Mouse (Mus musculus) thymus, postnatal 10 days (tissue): ENCODE measurements around the gene Crtac1.

Experiments
- DNase-seq, 2 experiments: peaks; one replicate each; pipeline ENCODE4 v3.0.0; 2021; ENCODE audit warnings: low spot score in 2 of 2

The Crtac1 gene

DNA sequence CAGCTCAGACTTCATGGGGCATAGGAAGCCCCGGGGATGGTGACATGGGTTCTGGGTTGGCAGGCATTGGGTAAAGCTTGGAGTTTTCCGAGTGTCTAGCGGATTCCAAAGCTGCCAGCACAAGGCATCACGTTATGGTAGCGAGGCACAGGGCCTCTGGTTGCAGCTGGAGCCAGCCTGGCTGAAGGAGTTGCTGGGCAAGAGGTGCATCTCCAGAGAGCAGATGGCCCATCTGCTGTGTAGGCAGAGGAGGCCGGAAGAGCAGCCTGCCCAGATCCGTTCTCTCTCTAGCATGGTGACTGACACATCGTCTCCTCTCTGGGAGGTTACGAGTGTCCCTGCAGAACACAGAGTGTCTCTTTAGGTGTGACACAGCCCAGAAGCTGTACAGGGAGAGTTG lies 103.4 kb downstream of the Crtac1 start:
- no peak for DNase-seq

GRCm38 (mm10) chr19:42325894-42326293 lies 105.7 kb downstream of the Crtac1 start:
- no peak for DNase-seq

GRCm38 (mm10) chr19:42322357-42323090 lies 109.1 kb downstream of the Crtac1 start:
- DNase-seq = no peak

- no peak for DNase-seq
These were observed 109.6 kb downstream of the Crtac1 start for GRCm38 (mm10) chr19:42321936-42322335.

- DNase-seq = no peak
These were observed 113.7 kb downstream of the Crtac1 start for GRCm38 (mm10) chr19:42317648-42318425.

DNA sequence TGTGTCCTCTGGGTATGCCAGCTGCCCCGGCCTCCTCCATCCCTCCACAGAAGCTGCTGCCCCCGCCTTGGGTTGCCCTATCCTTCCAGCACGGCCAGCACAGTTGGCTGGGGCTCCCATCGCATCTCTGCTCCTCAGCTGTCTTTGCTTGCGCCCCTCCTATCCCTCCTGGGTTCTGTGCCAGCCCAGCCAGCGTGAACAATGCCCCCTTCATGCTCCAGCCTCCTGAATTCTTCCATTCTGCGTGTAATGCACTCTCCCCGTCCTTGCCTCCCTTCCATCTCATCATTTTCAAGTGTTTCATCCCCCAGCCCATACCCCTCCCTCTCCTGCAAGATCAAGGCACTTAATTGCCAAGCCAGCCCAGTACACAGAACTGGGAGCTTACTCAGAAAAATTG lies 114.6 kb downstream of the Crtac1 start:
- no peak for DNase-seq

- DNase-seq = no peak
These were observed 115.1 kb downstream of the Crtac1 start for GRCm38 (mm10) chr19:42316525-42316924.

DNA sequence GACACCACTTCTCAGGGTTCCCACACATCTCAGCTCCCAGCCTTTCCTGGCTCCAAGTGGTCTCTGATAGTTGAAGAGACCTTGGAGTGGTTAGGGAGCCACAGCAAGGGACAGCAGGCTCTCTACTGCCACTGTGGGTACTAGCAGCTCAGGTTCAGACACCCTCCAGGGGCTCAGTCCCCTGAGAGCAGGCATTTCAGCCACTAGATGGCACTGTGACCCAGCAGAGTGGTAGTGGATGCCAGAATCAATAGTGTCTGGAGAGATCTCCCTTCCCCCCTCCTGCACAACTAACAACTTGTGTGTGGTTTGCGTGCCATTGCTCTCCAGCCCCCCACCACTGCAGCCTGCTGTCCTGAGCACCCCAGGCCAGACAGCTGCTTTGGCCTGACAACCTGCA lies 115.7 kb downstream of the Crtac1 start:
- DNase-seq = peak; percentile 18 to 58

DNA sequence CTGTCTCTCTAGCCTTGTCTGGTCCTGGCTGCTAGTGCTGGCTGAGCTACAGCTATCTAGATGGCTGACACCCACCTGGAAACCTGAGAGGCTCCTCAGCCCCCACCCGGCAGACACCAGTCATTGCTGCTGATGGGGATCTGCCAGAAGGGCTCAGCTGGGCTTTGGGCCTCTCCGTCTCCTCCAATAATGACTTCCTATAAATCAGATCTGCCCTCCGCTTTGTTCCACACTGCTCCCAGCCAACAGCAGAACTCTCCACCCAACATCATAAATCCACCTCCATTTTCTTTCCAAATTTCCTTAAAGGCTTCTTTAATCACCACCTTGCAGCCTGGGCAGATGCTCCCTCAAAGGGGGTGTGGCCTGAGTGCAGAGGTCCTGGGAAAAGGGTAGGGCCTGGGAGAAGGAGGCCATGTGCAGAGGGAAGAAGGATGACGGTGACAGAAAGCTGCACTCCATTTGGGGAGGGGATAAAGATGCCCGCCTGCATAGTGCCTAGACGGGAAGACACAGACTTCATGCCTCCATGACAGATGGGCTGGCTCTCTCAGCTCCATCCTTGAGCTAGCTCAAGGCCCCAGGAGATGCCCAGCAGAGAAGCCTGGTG lies 116.4 kb downstream of the Crtac1 start:
- DNase-seq = no peak

- no peak for DNase-seq
These were observed 119.4 kb downstream of the Crtac1 start for GRCm38 (mm10) chr19:42312191-42312590.

- DNase-seq = no peak
These were observed 120.3 kb downstream of the Crtac1 start for GRCm38 (mm10) chr19:42311332-42311731.

DNA sequence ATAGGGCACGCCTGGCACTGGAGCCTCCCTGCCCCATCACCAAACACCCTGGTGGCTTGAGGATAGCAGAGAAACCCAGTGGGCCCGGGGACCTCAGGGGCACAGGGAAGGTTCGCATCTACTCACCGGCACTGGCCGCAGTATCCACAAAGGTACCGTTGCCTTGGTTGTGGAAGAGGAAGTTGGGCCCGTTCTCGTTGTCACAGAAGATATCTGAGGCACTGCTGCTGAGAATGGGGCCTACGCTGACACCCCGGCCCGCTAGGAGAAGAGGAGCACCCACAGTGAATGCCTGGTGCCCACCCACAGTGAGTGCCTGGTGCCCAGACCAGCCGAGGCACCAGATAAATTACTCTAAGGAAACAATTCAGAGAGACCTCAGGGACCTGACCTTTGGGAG lies 122.7 kb downstream of the Crtac1 start:
- no peak for DNase-seq

- DNase-seq = no peak
These were observed 124.6 kb downstream of the Crtac1 start for GRCm38 (mm10) chr19:42307019-42307418.

GRCm38 (mm10) chr19:42306202-42306601 lies 125.4 kb downstream of the Crtac1 start:
- peak; percentile 29 to 57 for DNase-seq

DNA sequence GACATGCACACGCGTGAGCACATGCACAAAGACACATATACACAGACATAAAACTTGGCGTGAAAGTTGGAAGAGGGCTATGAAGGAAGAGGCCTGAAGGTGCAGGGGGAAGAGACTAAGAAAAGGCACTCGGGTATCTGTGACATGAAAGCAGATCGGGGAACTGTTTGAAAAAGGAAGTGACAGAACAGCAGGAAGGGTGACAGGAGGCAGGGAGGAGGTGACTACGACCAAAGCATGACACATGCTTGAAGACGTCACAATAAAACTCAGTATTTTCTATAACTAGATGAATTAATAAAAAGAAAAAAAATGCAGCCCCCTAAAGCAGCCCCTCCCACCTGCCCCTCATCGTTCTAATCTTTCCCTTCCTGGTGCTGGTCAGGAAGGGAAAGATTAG lies 125.8 kb downstream of the Crtac1 start:
- no peak for DNase-seq

DNA sequence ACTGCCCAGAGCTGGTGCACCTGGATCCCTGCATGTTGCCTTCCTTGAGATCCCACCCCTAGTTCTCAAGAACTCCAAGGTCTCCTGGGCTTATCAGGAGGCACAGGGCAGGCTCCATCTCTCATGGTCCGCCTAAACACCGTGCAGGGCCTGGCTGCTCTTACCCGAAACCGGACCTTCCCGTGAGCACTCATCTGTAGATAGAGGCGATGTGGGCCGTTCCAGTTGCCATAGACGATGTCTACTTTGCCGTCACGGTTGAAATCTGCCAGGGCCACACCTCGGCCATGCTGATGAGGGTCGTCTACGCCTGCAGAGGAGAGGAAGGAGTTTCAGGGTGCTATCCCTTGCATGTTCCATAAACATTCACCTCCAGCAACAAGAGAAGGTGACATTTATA lies 127.1 kb downstream of the Crtac1 start:
- DNase-seq = no peak

- DNase-seq = no peak
These were observed 128.3 kb downstream of the Crtac1 start for GRCm38 (mm10) chr19:42303210-42303813.

GRCm38 (mm10) chr19:42293216-42293615 lies 138.4 kb downstream of the Crtac1 start:
- no peak for DNase-seq

GRCm38 (mm10) chr19:42292106-42292505 lies 139.5 kb downstream of the Crtac1 start:
- DNase-seq = no peak

DNA sequence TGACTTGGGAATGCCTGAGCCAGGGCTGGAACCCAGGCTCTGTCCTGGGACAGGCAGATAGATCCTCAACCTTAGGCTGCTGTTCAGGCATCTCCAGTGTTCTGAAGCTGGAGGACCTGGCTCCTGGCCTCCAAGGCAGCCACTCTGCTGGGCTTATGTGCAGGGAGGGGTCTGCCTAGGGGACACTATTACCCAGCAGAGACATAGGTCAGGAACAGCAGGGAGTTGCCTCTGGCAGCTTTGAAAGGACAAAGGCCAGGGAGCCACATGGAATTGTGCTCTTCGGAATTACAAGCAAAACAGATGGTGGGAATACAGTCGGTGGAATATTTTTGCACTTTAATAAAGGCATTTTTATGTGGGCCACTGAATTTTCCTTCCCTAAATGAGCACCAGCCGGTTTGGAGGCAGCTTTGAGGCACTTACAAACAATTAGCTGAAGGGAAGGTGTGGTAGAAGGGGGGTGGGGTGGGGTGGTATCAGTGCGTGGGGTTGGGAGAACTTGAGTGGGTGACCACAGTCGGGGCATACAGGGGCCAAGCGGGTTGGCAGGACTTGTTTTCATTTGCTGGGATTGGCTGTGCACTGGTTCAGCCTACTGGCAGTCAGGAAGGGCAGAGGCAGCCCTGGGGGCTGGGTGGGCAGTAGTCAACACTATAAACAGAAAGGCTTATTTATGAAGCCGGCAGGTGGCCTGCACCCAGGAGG lies 140.5 kb downstream of the Crtac1 start:
- DNase-seq = no peak

DNA sequence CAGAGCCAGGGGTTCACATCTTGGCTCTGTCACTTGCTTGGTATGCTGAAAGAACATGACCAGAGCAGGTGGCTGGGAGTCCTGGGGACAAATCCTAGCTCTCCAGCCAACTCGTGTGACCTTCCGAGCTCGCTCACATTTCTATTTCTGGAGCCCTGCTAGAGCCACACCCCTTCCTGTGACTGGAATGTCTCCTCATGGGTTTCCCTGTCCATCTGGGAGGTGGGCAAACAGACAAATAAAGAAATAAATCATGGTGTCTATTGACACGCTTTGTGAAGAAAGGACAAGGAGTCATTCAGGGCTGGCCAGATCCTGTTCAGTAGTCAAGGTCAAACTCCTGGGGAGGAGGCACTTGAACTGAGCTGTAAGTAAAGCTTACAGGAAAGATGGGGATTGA lies 143.2 kb downstream of the Crtac1 start:
- DNase-seq = no peak

GRCm38 (mm10) chr19:42284178-42284577 lies 147.4 kb downstream of the Crtac1 start:
- DNase-seq = no peak
